Mouse (Mus musculus) 3134 (cell line): ENCODE data around the gene Ptpro.

Source experiments
- DNase-seq: peaks from one replicate; pipeline ENCODE4 v3.0.0-alpha.2; 2011; ENCODE audit warnings: low spot score; ENCODE audit not compliant: insufficient read length; ENCODE audit errors: extremely low read depth

Gene Ptpro

GRCm38 (mm10) chr6:137494801-137495200, 242.7 kb downstream of the Ptpro start:
- no peak for DNase-seq

- no peak for DNase-seq
Observed at GRCm38 (mm10) chr6:137495233-137495632, 243.1 kb downstream of the Ptpro start.

DNA sequence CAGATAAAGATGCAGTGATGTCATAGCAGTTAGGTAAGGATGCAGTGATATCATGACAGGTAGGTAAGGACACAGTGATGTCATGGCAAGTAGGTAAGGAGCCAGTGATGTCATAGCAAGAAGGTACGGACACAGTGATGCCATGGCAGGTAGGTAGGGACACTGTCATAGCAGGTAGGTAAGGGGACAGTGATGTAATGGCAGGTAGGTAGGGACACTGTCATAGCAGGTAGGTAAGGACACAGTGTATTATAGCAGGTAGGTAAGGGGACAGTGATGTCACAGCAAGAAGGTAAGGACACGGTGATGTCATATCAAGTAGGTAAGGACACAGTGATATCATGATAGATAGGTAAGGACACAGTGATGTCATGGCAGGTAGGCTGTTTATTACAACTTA, 244.4 kb downstream of the Ptpro start:
- no peak for DNase-seq

- DNase-seq, result no peak
Observed at GRCm38 (mm10) chr6:137497208-137497835, 245.2 kb downstream of the Ptpro start.

DNA sequence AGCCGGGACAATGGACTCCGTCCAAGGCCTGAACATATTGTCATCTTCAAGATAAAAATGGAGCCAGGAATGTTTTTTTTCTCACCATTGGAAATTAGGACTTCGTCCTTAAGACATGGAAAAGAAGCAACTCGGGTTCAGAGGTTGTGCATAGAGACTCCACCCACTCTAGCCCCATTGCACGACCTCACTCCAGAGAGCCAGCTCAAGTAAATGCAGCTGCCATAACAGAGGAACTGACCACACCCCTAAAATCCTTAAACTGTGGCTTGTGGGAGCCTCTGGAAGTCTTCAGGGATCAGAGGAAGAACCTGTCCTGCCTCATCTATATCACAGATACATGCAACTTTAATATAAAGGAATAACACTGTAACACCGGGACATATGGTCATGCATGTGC, 246.7 kb downstream of the Ptpro start:
- DNase-seq, result no peak

- DNase-seq, result no peak
Observed at GRCm38 (mm10) chr6:137503009-137503408, 250.9 kb downstream of the Ptpro start.

- DNase-seq, result no peak
Observed at GRCm38 (mm10) chr6:137503462-137503861, 251.3 kb downstream of the Ptpro start.

- DNase-seq, result no peak
Observed at GRCm38 (mm10) chr6:137504052-137504451, 251.9 kb downstream of the Ptpro start.

- DNase-seq, result no peak
Observed at GRCm38 (mm10) chr6:137505555-137506227, 253.6 kb downstream of the Ptpro start.

DNA sequence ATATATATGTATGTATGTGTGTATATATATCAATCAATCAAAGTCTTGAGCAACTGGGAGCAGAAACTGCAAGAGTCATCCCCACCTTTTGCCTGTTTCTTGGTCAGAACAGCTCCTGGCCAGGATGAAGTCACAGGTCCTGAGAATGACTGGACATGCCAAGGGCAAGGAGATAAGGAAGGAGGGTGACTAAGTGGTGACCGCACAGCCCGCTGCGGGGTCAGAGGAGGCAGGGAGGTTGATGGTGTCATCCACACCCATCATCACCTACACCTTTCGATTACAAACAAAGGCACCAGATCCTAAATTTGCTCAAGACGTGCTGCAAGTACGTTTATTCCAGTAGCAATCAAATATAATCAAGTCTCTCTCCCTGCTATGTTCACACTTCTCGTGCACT, 254.4 kb downstream of the Ptpro start:
- DNase-seq, result no peak

- DNase-seq, result no peak
Observed at GRCm38 (mm10) chr6:137508936-137509335, 256.8 kb downstream of the Ptpro start.

DNA sequence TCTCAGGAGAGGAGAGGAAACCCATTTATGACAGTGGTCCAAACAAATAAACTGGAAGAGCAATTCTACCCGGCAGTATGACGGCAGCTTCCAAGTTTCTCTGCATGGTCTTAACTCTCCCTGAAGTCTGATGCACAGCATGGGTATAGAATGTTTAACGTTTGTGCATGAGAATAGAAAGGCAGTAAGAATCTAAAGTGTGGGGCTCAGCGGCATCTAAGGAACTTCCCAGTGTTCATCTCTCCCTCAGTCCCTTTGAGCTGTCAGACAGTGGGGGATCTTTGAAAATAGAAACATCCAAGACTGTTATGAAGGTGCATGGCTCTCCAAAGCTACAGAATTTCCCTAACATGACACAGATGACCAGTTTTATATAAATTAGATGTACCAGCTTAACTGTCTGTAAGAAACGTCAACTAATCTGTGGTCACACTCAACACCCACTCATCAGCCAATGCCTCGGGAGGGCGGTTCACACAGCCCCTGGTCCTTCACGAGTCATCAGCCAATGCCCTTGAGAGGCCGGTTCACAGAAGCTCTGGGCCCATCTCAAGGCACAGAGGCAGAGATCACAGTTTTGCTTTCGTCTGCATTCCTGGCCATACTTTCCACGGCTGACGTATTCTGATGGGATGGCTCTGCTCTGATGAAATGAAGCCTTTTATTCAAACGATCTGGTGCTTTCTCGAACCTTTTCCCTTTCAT, 257.4 kb downstream of the Ptpro start:
- DNase-seq, result no peak

DNA sequence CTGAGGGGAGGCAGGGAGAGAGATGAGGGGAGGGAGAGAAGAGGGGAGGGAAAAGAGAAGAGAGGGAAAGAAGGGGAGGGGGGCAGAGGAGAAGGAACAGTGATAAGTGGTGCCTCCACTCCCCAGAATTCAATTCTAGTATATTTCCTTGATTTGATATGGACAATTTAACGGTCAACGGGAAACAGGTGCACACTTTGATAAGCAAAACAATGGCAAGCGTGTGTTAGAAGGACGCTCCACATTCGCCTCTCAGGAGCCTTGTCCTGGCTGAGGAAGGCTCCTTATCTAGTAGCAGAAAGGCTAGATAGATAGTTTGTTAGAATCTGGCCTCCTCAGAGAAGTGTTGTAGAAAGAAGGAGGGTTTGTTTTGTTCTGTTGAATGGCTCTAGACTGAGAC, 260.6 kb downstream of the Ptpro start:
- no peak for DNase-seq
